Mouse (Mus musculus) MEL (cell line): ENCODE data around the gene Zc3h12d. TPM values are rescaled to one million over a fixed set of nuclear protein-coding genes. Genes with fewer than 3 reads are reported as not detected.

Experiments
- DNase-seq: peaks from one replicate; pipeline ENCODE4 v3.0.0; 2011; ENCODE audit warnings: low read depth, low spot score
- H3K27ac ChIP-seq: 2 replicates; pipeline ENCODE4 v1.5.1; 2012; ENCODE audit warnings: low read depth, mild to moderate bottlenecking, control low read depth, low read length, moderate library complexity; ENCODE audit not compliant: control insufficient read depth
- H3K27me3 ChIP-seq, 2 experiments: fragments of 150-350 bp in 1 of 2; sonication (generic) in 1 of 2; 2 replicates each; pipeline ENCODE4 v1.6.1; 2012; ENCODE audit warnings: low read length in 2 of 2, mild to moderate bottlenecking in 2 of 2, improper control_type of control experiment in 1 of 2, moderate library complexity in 1 of 2; ENCODE audit not compliant: insufficient read depth in 2 of 2, control insufficient read depth in 1 of 2
- H3K36me3 ChIP-seq, 2 experiments: 2 replicates each; pipeline ENCODE4 v1.6.1; 2012 to 2014; ENCODE audit warnings: low read length in 2 of 2, improper control_type of control experiment in 1 of 2, inconsistent platforms in 1 of 2, mild to moderate bottlenecking in 1 of 2; ENCODE audit not compliant: insufficient read depth in 2 of 2, control insufficient read depth in 1 of 2
- H3K4me1 ChIP-seq, 2 experiments: fragments of 150-350 bp in 1 of 2; sonication (generic) in 1 of 2; 2 replicates each; pipeline ENCODE4 v1.6.1; 2012; ENCODE audit warnings: low read length in 2 of 2, improper control_type of control experiment in 1 of 2, mild to moderate bottlenecking in 1 of 2; ENCODE audit not compliant: insufficient read depth in 2 of 2, control insufficient read depth in 1 of 2
- H3K4me3 ChIP-seq, 2 experiments: fragments of 150-350 bp in 1 of 2; sonication (generic) in 1 of 2; 2 replicates each; pipeline ENCODE4 v1.5.1; 2012; ENCODE audit warnings: low read depth in 2 of 2, low read length in 2 of 2, mild to moderate bottlenecking in 2 of 2, moderate library complexity in 2 of 2, control low read depth in 1 of 2, improper control_type of control experiment in 1 of 2; ENCODE audit not compliant: control insufficient read depth in 1 of 2, insufficient read depth in 1 of 2
- H3K79me2 ChIP-seq: 2 replicates; pipeline ENCODE4 v1.6.1; 2012; ENCODE audit warnings: mild to moderate bottlenecking, low read length, moderate library complexity; ENCODE audit not compliant: control insufficient read depth, poor library complexity, insufficient read depth
- H3K9ac ChIP-seq: 2 replicates; pipeline ENCODE4 v1.6.1; 2012; ENCODE audit warnings: low read depth, mild to moderate bottlenecking, control low read depth, low read length, moderate library complexity; ENCODE audit not compliant: control insufficient read depth, poor library complexity, severe bottlenecking
- H3K9me3 ChIP-seq: fragments of 150-350 bp; sonication (generic); replicated peaks from 2 replicates; pipeline ENCODE4 v1.6.1; 2012; ENCODE audit warnings: mild to moderate bottlenecking, low read length, improper control_type of control experiment, moderate library complexity; ENCODE audit not compliant: insufficient read depth
- BHLHE40 ChIP-seq: IDR thresholded peaks from 2 replicates; pipeline ENCODE4 v1.6.1; 2012; ENCODE audit warnings: low read depth, mild to moderate bottlenecking, inconsistent platforms, low read length, improper control_type of control experiment, borderline replicate concordance
- E2F4 ChIP-seq: IDR thresholded peaks from 2 replicates; pipeline ENCODE4 v1.6.1; 2011; ENCODE audit warnings: low read depth, low read length, improper control_type of control experiment, borderline replicate concordance
- ELF1 ChIP-seq: IDR thresholded peaks from 2 replicates; pipeline ENCODE4 v1.6.1; 2014; ENCODE audit warnings: low read depth, mild to moderate bottlenecking, inconsistent platforms, low read length, improper control_type of control experiment, moderate library complexity
- EP300 ChIP-seq, 2 experiments: IDR thresholded peaks; 2 replicates each; pipeline ENCODE4 v1.6.1; 2011; ENCODE audit warnings: improper control_type of control experiment in 2 of 2, low read length in 2 of 2, low read depth in 1 of 2, mild to moderate bottlenecking in 1 of 2
- ETS1 ChIP-seq: IDR thresholded peaks from 2 replicates; pipeline ENCODE4 v1.6.1; 2012; ENCODE audit warnings: low read depth, mild to moderate bottlenecking, inconsistent platforms, low read length, improper control_type of control experiment, moderate library complexity
- HCFC1 ChIP-seq: IDR thresholded peaks from 2 replicates; pipeline ENCODE4 v1.6.1; 2012; ENCODE audit warnings: low read depth, mild to moderate bottlenecking, inconsistent platforms, low read length, improper control_type of control experiment, moderate library complexity
- KAT2A ChIP-seq: conservative IDR thresholded peaks from 2 replicates; pipeline ENCODE4 v1.6.1; 2012; ENCODE audit warnings: low read depth, low read length, improper control_type of control experiment, inconsistent platforms
- MAFK ChIP-seq: IDR thresholded peaks from 2 replicates; pipeline ENCODE4 v1.6.1; 2011; ENCODE audit warnings: low read depth, mild to moderate bottlenecking, low read length, improper control_type of control experiment, borderline replicate concordance
- MEF2A ChIP-seq: IDR thresholded peaks from 2 replicates; pipeline ENCODE4 v1.6.1; 2014; ENCODE audit warnings: low read depth, mild to moderate bottlenecking, inconsistent platforms, low read length, improper control_type of control experiment; ENCODE audit not compliant: poor library complexity, insufficient replicate concordance, severe bottlenecking; ENCODE audit errors: extremely low read depth
- MYB ChIP-seq: IDR thresholded peaks from 2 replicates; pipeline ENCODE4 v1.6.1; 2011; ENCODE audit warnings: mild to moderate bottlenecking, low read depth, low read length, improper control_type of control experiment
- MYC ChIP-seq: IDR thresholded peaks from 2 replicates; pipeline ENCODE4 v1.6.1; 2011; ENCODE audit warnings: low read depth, mild to moderate bottlenecking, low read length, improper control_type of control experiment, moderate library complexity
- NRF1 ChIP-seq: IDR thresholded peaks from 2 replicates; pipeline ENCODE4 v1.6.1; 2014; ENCODE audit warnings: low read depth, mild to moderate bottlenecking, inconsistent platforms, low read length, improper control_type of control experiment, moderate library complexity; ENCODE audit not compliant: poor library complexity, insufficient read depth, severe bottlenecking
- POLR2A ChIP-seq, 2 experiments: IDR thresholded peaks; 2 replicates each; pipeline ENCODE4 v1.6.1; 2011 to 2012; ENCODE audit warnings: low read length in 2 of 2, mild to moderate bottlenecking in 2 of 2, control low read depth in 1 of 2, improper control_type of control experiment in 1 of 2, low read depth in 1 of 2, moderate library complexity in 1 of 2; ENCODE audit not compliant: control insufficient read depth in 1 of 2, insufficient read depth in 1 of 2, poor library complexity in 1 of 2
- POLR2AphosphoS5 ChIP-seq: IDR thresholded peaks from 2 replicates; pipeline ENCODE4 v1.6.1; 2012; ENCODE audit warnings: low read depth, borderline replicate concordance, mild to moderate bottlenecking, inconsistent platforms, low read length, moderate library complexity, mixed read lengths
- RCOR1 ChIP-seq: IDR thresholded peaks from 2 replicates; pipeline ENCODE4 v1.6.1; 2012; ENCODE audit warnings: low read depth, mild to moderate bottlenecking, inconsistent platforms, low read length, improper control_type of control experiment
- SMC3 ChIP-seq: IDR thresholded peaks from 2 replicates; pipeline ENCODE4 v1.6.1; 2011; ENCODE audit warnings: low read depth, low read length, improper control_type of control experiment
- TBP ChIP-seq: IDR thresholded peaks from 2 replicates; pipeline ENCODE4 v1.8.0; 2011; ENCODE audit warnings: low read depth, low read length, improper control_type of control experiment
- UBTF ChIP-seq: IDR thresholded peaks from 2 replicates; pipeline ENCODE4 v1.6.1; 2012; ENCODE audit warnings: low read depth, mild to moderate bottlenecking, inconsistent platforms, low read length, improper control_type of control experiment, moderate library complexity, borderline replicate concordance; ENCODE audit not compliant: insufficient read depth
- USF1 ChIP-seq: IDR thresholded peaks from 2 replicates; pipeline ENCODE4 v1.6.1; 2014; ENCODE audit warnings: low read depth, mild to moderate bottlenecking, inconsistent platforms, low read length, improper control_type of control experiment, moderate library complexity
- ZMIZ1 ChIP-seq: IDR thresholded peaks from 2 replicates; pipeline ENCODE4 v1.6.1; 2012; ENCODE audit warnings: low read depth, mild to moderate bottlenecking, inconsistent platforms, low read length, improper control_type of control experiment, moderate library complexity
- ZNF384 ChIP-seq: IDR thresholded peaks from 2 replicates; pipeline ENCODE4 v1.6.1; 2012; ENCODE audit warnings: low read depth, mild to moderate bottlenecking, inconsistent platforms, low read length, improper control_type of control experiment
- polyA plus RNA-seq, 2 experiments: library from polyadenylated mRNA; stranded (reverse) in 1 of 2; unstranded in 1 of 2; fragments of >175 nt in 1 of 2; fragments of >200 nt in 1 of 2; gene quantifications; 2 replicates each; pipeline versions ENCODE4 v1.2.1 to v1.2.4; 2012; ENCODE audit warnings: low replicate concordance in 2 of 2, low read depth in 1 of 2; ENCODE audit not compliant: insufficient read length in 2 of 2, insufficient read depth in 1 of 2, missing spikeins in 1 of 2
- total RNA-seq: library from RNA; depleted of rRNA; stranded (reverse); fragments of 300-350 nt; gene quantifications from 2 replicates; pipeline ENCODE4 v1.2.3, GENCODE M21; 2012

The Zc3h12d gene
- total and polyA plus RNA-seq, 3 experiments = not detected

DNA sequence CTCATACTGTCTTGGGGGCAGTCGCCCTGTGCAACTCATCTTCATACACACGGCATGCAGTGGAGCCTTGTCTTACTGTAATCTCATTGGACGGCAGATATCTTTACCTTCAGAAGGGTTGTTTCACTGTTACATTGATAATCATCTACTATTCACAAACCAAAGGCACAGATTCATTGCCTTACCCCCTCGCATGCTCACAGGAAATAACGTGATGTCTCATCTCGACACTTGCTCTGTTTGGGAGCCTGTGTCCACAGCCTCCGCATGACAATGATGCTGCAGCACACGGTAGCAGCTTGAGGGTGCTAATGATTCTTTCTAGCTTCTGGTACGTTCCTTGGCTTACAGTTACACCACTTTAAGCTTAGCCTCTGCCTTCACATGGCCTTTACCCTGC lies 6.2 kb upstream of the Zc3h12d start:
- H3K9ac ChIP-seq = no peak overlapping the region
- no peaks in the 10 kb centered on the region for H3K79me2 ChIP-seq
- no peak overlapping the region for H3K27ac ChIP-seq
- H3K4me3 ChIP-seq = no peak overlapping the region
- no peaks in the 10 kb centered on the region for H3K9me3 ChIP-seq
- TF ChIP-seq USF1 (no peak), KAT2A (no peak), ZMIZ1 (no peak), MAFK (no peak), E2F4 (no peak), POLR2A (IDR thresholded peaks at IDR 0.05; ENCODE audit: control insufficient read depth in 1 of 2, insufficient read depth in 1 of 2, low read depth in 1 of 2, low read length in 2 of 2, poor library complexity in 1 of 2) (no peak), MYB (no peak), UBTF (no peak), EP300 (IDR thresholded peaks at IDR 0.05; ENCODE audit: low read depth in 1 of 2, low read length in 2 of 2) (no peak), TBP (no peak)
- TF ChIP-seq, all 39 proteins: peak for 0
- Histone ChIP-seq H3K36me3 (peaks cover 0 to 2% of the 10 kb centered on the region in 2 experiments; a peak in 2 of 4 replicates), H3K4me1 (no peaks in the 10 kb centered on the region), H3K27me3 (no peaks in the 10 kb centered on the region)
- DNase-seq = no peak

DNA sequence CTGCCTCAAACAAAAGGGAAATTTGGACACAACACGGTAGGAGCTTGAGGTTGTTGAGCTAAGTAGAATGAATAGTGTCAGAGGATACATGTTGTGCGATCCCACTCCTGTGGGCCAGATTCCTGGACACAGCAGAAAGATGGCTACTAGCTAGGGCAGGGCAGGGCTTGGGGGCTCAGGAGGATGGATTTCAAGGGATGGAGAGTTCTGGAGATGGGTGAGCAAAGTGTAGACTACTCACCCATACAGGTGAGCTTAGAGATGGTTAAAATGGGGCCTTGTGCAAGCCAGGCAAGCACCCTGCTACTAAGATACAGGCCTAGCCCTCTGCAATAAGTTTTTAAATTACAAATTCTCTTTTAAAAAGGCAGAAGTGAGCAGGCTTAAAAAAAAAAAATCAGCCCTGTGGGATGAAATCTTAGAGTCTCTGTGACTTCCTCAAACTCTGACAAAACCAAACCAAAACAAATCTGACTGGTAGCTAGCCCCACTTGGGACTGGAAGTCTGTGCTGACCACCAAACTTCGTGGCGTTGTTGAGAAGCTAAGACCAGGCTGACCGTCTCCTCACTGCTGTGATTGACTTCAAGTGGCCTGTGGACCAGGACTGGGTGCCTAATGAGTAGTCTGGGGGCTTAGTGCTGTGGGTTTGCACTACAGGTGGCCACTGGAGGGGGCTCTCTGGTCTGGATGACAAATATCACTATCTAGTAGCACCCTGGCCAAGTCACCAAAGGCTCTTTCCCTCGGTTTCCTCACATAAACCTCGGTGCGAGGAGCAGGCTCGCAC lies 1.3 kb downstream of the Zc3h12d start:
- H3K9me3 ChIP-seq = no peaks in the 10 kb centered on the region
- H3K4me1 ChIP-seq = no peaks in the 10 kb centered on the region
- H3K27ac ChIP-seq = no peak overlapping the region
- H3K9ac ChIP-seq = no peak overlapping the region
- H3K79me2 ChIP-seq = no peaks in the 10 kb centered on the region
- TF ChIP-seq ZNF384 (no peak), ELF1 (no peak), UBTF (no peak), TBP (no peak), RCOR1 (0 out of 2 replicates have a peak, but pooled peaks have one; percentile 22), POLR2A (IDR thresholded peaks at IDR 0.05; ENCODE audit: control insufficient read depth in 1 of 2, insufficient read depth in 1 of 2, low read depth in 1 of 2, low read length in 2 of 2, poor library complexity in 1 of 2) (no peak)
- TF ChIP-seq, all 39 proteins: peak for 1
- no peak overlapping the region for H3K4me3 ChIP-seq
- H3K27me3 ChIP-seq = no peaks in the 10 kb centered on the region
- no peaks in the 10 kb centered on the region for H3K36me3 ChIP-seq
- DNase-seq = no peak

DNA sequence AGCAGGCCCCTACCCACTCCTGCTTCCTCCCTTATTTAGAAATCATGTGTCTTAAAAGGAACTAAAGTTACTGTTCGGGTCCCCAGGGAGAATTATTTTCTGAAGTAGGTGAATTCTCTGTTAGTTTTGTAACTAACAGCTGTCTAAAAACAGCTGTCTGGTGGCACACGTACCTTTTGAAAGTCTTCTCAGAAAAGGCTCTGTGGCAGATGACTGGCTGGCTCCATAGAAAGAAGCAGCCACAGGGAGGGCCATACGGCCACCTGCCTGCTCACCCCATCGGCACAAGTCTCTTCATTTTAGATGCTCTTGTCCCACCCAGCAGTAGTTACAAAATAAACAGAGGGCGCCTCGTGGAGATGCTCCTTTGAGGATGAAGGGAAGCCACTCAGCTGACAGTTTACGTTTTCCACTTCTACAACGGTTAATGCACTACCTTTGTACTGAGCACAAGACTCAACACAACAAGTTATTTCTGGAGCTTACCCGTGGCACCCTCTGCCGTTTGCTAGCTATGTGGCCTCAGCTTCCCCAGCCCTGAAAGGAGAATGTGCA lies 2.5 kb downstream of the Zc3h12d start:
- Histone ChIP-seq H3K9me3 (no peaks in the 10 kb centered on the region), H3K4me3 (no peak overlapping the region), H3K27ac (no peak overlapping the region), H3K4me1 (no peaks in the 10 kb centered on the region), H3K79me2 (no peaks in the 10 kb centered on the region), H3K36me3 (no peaks in the 10 kb centered on the region), H3K27me3 (no peaks in the 10 kb centered on the region), H3K9ac (no peak overlapping the region)
- DNase-seq = no peak
- no peak for TF ChIP-seq MYC
- TF ChIP-seq HCFC1 = no peak
- TF ChIP-seq ZNF384 = no peak
- TF ChIP-seq EP300 (IDR thresholded peaks at IDR 0.05; ENCODE audit: low read depth in 1 of 2, low read length in 2 of 2) = no peak
- no peak for TF ChIP-seq ETS1
- TF ChIP-seq MEF2A = no peak
- no peak for TF ChIP-seq POLR2A (IDR thresholded peaks at IDR 0.05; ENCODE audit: control insufficient read depth in 1 of 2, insufficient read depth in 1 of 2, low read depth in 1 of 2, low read length in 2 of 2, poor library complexity in 1 of 2)
- TF ChIP-seq MYB = no peak
- TF ChIP-seq SMC3 = no peak
- TF ChIP-seq E2F4 = no peak
- no peak for TF ChIP-seq POLR2AphosphoS5
- no peak for TF ChIP-seq MAFK
- TF ChIP-seq NRF1 = no peak
- TF ChIP-seq KAT2A = no peak
- TF ChIP-seq BHLHE40 = no peak
- no peak for TF ChIP-seq ZMIZ1
